Mouse (Mus musculus): Measurements from ENCODE around the gene Baz1a. TPM values are rescaled to one million over a fixed set of nuclear protein-coding genes. Genes with fewer than 3 reads are reported as not detected.

Baz1a gene
- polyA plus RNA-seq (2017; shearing (Covaris generic)), result 238 TPM

GRCm38 (mm10) chr12:55013626-55014398 is at the start of gene Baz1a:
Gene Baz1a, minus strand, starts transcription at chr12:55014348.

GRCm38 (mm10) chr12:54986052-54986717 is 28.0 kb downstream of the Baz1a start, which contains the start of gene Gm20403:
Gene Gm20403, minus strand, starts transcription at chr12:54986529.

GRCm38 (mm10) chr12:54862606-54863535 is 151.3 kb downstream of the Baz1a start, which contains the start of gene Cfl2:
Gene Cfl2, minus strand, starts transcription at chr12:54862877.

Other genes with a start within 250 kb of the Baz1a start
- 73.9 TPM for gene Snx6, start 218.6 kb downstream of the Baz1a start, polyA plus RNA-seq (2017; shearing (Covaris generic))
- gene Cfl2, start 151.5 kb downstream of the Baz1a start, polyA plus RNA-seq (2017; shearing (Covaris generic)), result 23.8 TPM
- gene Gm20403, start 27.8 kb downstream of the Baz1a start, polyA plus RNA-seq (2017; shearing (Covaris generic)), result 3.8 TPM
- gene 2700097O09Rik, start 65.8 kb upstream of the Baz1a start, polyA plus RNA-seq (2017; shearing (Covaris generic)), result 30.5 TPM
- 179 TPM for gene Srp54a, start 65.9 kb upstream of the Baz1a start, polyA plus RNA-seq (2017; shearing (Covaris generic))
- gene Fam177a, start 110.1 kb upstream of the Baz1a start, polyA plus RNA-seq (2017; shearing (Covaris generic)), result 50.0 TPM
- 64.4 TPM for gene Srp54b, start 140.8 kb upstream of the Baz1a start, polyA plus RNA-seq (2017; shearing (Covaris generic))
- not detected for gene 1700047I17Rik2, start 185.2 kb upstream of the Baz1a start, polyA plus RNA-seq (2017; shearing (Covaris generic))
- gene Srp54c, start 215.8 kb upstream of the Baz1a start, polyA plus RNA-seq (2017; shearing (Covaris generic)), result 105 TPM